Mouse (Mus musculus): ENCODE results near the gene Mst1r.

DNA sequence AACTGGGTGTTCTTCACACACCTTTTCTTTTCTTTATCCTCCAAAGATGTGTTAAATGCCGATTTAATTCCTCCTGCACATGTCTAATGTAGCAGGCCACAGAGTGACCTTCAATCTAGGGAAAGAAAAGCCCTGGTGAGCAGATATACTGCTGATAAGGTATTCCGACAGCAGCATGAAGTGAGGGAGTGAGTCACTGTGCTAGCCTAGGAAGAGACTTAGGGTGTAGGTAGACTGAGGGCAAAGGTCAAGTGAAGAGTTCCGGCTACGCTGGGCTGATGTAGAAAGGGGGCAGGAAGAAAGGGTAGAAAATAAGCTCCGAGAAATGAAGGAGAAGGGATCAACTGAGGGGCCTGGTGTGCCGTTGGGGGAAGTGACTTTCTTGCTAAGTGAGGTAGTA is 16.4 kb upstream of the Mst1r start:
- TF ChIP-seq CTCF (conservative IDR thresholded peaks at IDR 0.05 in 1 of 2, IDR thresholded peaks at IDR 0.05 in 1 of 2; ENCODE audit: low read depth in 2 of 2, low read length in 2 of 2) (no peak), BHLHE40 (IDR thresholded peaks at IDR 0.05; ENCODE audit: low read depth, low read length) (no peak), POLR2A (IDR thresholded peaks at IDR 0.05; ENCODE audit: low read depth, low read length) (no peak), MAFK (IDR thresholded peaks at IDR 0.05; ENCODE audit: insufficient replicate concordance, low read length) (no peak), CHD2 (IDR thresholded peaks at IDR 0.05; ENCODE audit: low read length) (no peak), ELF1 (IDR thresholded peaks at IDR 0.05; ENCODE audit: low read depth, low read length) (no peak)
